Mouse (Mus musculus) erythroblast, adult 5-6 weeks (primary cell): ENCODE measurements around the gene 1700086D15Rik. TPM values are rescaled to one million over a fixed set of nuclear protein-coding genes. Genes with fewer than 3 reads are reported as not detected.

Experiments used
- ATAC-seq: replicated peaks from 2 replicates; pipeline ENCODE4 v1.8.0; 2016; ENCODE audit warnings: moderate number of reproducible peaks, mild to moderate bottlenecking, moderate TSS enrichment, inconsistent platforms; ENCODE audit not compliant: poor library complexity, low FRiP score, severe bottlenecking
- total RNA-seq, 2 experiments: library from RNA; stranded (forward) in 1 of 2; stranded (reverse) in 1 of 2; fragments of 150-400 nt in 1 of 2; fragments of 200-764, 138-1000 nt in 1 of 2; gene quantifications; 2 replicates each; pipeline versions ENCODE4 v1.2.3 to v1.2.4; 2015 to 2017; ENCODE audit warnings: low replicate concordance in 2 of 2

1700086D15Rik gene
- total RNA-seq, 2 experiments from 2014 or later = not detected

DNA sequence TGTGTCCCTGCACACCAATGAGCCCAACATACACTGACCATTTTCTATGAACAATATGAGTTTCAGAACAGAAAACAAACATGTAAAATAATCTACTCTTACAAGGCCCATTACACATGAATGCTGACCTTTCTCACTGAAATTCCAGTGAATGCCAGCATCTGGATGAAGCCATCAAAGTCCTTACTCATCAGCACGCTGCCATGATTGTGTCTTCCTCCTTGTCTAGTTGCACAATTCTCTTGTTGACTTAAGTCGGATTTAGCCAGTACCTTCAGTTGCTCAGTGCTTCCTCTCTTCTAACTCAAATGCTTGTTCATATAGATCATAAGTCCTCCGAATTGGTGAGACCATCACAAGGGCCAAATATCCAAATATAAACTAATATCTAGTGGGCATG lies 20.7 kb downstream of the 1700086D15Rik start:
- no peak for ATAC-seq

DNA sequence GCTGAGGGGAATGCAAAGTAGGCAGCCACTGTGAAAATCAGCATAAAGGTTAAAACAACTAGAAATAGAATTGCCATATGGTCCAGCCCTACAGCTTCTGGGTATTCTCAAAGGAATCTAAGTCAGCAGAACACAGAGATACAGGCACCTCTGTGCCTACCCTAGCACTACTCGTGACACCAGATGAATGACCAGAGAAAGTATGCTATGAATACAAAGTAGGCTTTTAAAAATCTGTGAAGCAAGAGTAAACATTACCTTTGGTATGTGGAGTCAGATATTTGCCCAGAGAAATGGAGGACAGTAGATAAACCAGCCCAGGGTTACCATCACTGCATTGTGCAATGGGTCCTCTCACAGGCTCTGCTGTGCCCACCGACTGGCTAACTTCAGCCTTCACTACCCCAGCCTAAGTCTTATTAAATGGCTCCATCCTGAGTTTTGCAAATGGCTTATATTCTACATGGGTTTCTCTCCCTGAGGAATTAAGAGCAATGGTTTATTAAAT lies 22.5 kb downstream of the 1700086D15Rik start:
- no peak for ATAC-seq

DNA sequence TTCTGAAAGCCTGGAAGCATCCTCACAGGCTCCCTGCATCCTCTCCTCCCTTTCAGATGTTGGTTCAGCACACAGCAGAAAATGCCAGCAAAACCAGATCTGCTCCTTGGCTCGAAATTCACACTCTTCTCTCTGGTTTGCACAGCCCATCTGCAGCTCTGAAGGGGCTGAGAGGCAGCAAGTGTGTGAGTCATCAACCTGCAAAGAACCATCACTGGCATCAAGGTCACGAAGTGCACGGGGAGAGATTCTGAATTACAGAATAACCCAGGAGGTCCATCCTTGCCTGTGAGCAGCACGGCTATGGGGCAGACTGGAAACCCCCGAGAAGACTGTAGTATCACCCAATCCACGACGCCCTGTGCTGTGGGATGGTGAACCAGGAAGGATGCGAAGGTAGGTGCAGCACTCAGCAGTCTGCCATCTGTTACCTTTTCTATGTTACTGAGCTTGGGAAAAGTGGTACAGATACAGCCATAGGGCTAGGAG lies 24.4 kb downstream of the 1700086D15Rik start:
- no peak for ATAC-seq

DNA sequence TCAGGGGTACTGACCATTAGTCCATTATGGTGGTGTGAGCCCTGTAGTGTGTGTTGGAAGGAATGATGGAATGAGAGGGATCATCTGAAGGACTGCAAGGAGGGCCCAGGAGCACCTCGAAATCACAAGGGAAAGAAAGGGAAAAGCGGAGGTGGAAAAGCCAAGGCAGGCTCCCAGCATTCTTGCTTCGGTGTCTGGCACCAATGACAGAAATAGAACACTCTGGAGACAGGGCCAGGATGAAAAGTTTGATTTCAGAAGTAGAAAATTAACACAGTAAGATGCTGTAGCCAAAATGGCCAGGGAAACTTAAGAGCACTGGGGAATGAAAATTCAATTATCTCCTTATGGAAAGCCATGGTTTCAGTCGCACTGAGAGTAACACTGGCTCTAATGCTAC lies 26.0 kb downstream of the 1700086D15Rik start:
- ATAC-seq = no peak

DNA sequence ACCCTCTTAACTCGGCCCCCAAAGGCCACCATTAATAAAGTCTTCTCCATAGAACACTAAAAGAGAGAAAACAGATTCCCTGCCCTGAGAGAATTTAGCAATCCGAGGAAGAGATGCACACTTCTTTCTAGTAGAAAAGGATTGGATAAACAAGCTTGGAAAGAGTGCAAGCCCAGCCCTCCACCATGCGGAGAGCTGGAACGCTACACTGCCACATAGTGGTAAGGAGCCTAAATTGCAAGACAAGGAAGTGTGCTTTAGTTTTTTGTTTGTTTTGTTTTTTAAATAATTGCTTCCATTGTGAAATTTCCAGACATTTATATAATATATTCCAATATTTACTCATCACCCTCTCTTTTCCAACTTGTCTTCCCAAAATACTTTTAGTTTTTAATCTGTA lies 30.6 kb downstream of the 1700086D15Rik start:
- ATAC-seq = no peak

DNA sequence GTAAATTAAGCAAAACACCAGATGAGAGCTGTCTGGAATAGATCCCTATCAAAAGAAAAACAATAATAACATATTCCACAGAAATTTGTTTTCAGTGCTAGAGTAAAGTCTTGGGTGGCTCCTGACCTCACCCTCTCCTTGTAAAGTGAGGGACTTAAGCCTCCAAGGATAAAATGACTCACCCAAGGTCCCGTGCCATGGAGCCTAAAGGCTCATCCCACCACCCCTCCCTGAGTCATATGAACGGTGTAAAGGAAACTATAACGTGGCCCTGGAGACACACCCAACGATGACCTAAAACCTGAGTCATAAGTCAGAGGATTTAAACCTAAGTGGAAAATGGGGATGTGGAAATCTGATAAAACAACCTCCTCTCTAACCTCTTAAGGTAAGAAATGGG lies 31.0 kb downstream of the 1700086D15Rik start:
- no peak for ATAC-seq

DNA sequence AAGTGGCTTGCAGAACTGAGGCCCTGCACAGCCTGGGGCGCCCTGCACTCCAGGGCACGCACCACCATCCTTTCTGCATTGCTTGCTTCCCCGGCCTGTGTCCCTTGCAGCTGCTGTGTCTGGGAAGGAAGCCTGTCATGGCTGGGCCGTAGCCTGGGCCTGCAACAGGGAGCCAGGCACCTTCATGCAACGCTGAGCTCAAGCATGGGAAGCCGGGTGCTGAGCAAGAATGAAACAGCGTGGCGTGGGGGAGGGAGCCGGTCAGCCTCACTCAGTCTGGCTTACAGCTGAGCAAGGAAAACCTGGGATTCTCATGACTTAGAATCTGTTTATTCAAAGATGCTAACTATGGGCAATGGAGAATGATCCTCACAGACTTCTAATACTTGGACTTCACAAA lies 33.1 kb downstream of the 1700086D15Rik start:
- no peak for ATAC-seq

DNA sequence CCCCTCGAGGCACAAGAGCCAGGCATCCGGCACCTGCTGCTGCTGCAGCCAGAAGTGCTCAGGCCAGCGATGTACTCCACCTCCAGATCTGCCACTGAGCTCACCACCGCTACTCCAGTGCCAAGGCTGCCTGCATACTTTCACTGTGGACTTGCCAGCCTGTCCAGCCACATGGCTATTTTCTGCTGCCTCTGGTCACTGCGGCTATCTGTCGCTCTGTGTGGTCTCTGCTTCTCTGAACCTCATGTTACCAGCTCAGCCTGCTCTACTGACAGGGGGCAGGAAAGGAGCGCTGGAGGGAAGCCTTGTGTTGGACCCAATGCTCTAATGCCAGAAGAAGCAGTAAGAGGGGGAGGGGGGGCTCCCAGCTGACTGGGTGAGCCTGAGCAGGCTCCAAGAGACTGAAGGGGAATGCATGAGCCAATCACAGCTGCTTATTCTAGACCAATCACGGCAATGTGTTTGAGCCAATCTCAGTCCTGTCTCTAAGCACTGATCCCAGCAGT lies 34.7 kb downstream of the 1700086D15Rik start:
- ATAC-seq = no peak

DNA sequence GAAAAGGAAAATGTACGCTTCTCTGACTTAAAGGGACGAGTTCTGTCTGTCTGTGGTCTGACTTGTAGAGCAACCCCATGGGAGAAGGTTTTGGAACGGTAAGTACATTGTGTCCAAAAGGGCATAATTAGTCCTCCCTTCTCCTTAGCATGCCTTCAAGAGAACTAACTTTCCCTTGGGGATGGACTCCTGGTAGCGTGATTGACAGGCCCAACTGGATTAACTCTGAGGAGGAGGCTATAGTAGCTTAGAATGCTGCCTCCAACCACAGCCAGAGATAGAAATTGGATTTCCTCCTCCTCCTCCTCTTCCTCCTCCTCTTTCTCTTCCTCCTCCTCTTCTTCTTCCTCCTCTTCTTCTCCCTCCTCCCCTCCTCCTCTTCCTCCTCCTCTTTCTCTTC lies 39.4 kb downstream of the 1700086D15Rik start:
- no peak for ATAC-seq

DNA sequence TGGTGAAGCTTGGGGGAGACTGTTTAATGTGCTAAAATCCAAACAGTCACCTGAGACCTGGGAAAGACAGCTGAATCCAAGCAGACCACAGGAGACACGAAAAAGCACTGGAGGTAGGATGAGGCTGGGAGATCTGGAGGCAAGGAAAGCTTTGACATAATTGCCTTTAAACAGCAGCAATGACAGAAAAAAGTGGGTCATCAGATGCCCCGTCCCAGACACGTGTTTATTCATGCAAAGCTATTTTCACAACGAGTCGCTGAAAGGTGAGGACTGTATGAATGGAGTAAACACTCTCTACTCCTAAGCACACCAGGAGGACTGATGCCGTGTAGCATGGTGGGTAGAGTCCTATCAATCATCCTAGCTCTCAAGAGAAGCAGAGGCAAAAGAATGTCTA lies 43.9 kb downstream of the 1700086D15Rik start:
- ATAC-seq = no peak

DNA sequence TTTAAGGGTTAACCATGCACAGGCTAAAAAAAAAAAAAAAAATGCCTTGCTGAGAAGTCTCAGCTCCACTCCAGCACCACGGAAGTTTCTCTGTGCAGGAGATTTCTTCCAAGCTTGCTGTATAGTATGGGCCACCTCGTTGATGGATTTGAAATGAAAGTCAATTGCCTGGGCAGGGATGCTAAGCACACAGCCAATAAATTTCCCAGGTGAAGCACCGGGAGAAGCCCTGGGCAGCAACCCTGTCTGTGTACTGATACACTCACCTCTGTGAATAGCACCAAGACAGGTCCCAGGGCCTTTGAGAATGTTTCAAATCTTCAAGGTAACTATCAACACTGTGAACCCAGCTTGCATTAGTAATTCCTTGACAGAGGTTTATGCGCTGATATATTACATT lies 47.6 kb downstream of the 1700086D15Rik start:
- no peak for ATAC-seq

DNA sequence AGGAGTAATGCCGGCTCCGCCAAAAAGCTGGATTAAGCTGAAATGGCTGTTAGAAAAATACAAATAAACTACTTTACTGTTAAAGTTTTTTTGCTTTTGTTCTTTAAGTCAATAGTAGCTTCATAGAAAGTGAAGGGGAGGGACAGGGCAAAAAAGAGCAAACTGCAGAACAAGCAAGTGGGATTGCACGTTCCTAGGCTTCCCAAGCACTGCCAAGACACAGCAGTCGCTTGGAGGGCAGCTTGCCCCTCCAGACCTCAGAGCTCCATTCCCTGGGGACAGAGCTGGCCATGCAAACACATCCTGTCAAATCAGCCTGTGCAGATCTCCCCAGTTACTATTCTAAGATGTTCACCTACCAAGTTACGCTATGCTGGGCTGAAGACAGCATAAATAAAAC lies 48.0 kb downstream of the 1700086D15Rik start:
- ATAC-seq = no peak

DNA sequence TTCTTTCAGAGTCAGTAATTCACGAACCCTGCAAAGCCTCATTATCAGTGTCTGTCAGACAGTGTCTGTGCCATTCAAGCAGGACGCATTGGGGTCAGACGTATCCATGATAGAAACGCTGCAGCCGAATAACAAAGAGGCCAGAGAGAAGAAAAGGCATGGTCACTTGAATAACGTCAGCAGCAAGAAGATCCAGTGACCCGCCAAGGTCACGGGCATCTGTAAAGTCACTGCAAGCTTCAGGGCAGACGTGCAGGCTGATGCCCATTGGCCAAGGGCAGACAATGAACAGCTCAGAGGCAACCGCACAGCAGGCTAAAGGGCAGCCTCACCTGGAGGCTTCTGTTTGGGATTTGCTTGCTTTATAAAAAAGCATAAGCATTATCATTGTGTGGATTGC lies 49.6 kb downstream of the 1700086D15Rik start:
- ATAC-seq = no peak

DNA sequence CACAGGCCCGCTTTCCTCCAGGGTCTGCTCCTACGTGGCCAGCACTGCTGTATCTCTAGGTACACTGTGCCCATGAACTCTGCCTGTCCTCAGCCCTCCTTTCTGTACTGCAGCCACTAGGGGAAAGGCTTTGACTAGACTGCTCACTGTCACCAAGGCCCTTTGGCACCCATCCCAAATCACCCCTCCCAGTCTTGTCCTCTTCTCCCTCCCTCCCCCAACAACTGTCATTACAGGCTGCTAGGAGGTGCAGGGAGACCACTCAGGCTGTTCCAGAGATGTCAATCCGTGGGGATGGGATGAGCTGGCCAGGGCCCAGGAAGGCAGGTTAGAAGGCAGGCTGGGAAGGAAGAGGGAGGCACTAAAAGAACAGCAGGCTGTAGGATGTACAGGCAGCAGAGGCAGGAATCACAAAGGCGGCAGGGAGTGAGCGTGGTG lies 51.9 kb downstream of the 1700086D15Rik start:
- no peak for ATAC-seq

DNA sequence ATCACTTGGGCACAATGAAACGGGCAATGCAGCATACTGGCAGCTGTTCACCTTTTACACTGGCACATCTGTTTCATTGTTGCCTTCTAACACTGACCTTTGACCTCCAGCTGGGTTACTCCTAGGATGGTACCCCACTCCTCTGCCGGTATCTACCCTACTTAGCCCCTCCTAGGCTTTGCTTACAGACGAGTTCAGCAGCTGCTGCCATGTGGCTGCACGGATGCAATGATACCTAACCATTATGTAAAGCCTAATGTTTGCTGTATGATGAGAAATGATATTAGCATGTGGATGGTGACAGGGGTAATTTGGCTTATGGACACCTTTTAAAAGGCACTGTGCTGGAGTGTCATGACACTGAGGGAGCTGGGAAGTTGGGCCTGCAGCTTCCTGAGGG lies 52.5 kb downstream of the 1700086D15Rik start:
- no peak for ATAC-seq

DNA sequence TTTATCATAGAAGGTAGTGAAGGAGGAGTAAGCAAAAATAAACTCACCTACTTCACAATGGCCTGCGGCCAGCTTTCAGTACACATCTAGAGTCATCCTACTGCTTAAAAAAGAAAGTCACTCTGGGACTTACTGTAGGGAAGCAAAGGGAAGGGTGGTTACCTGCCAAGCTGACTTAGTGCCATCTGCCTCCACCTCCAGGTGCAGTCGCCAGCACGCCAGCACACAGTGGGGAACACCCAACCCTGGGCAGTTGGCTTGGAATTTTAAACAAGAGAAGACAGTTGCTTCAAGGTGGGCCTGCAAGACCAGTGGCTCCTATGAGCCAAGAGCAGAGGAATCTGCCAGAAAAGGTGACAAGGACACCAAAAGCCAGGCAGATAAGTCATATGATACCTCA lies 55.6 kb downstream of the 1700086D15Rik start:
- ATAC-seq = no peak

Other genes starting within 250 kb of the 1700086D15Rik start
- 4.6 and 5.4 TPM in 2 replicates for gene Elac2, start 180.9 kb downstream of the 1700086D15Rik start, total RNA-seq (2015; ENCODE audit: low replicate concordance)
- 3.6 and 5.6 TPM in 2 replicates for gene Elac2, start 180.9 kb downstream of the 1700086D15Rik start, total RNA-seq (2017; ENCODE audit: low replicate concordance)
- gene Arhgap44, start 3.1 kb upstream of the 1700086D15Rik start, total RNA-seq (2015; ENCODE audit: low replicate concordance) = not detected in 2 replicates
- gene Arhgap44, start 3.1 kb upstream of the 1700086D15Rik start, total RNA-seq (2017; ENCODE audit: low replicate concordance) = not detected in 2 replicates
- gene Myocd, start 110.1 kb upstream of the 1700086D15Rik start, total RNA-seq (2015; ENCODE audit: low replicate concordance) = not detected in 2 replicates
- not detected in 2 replicates for gene Myocd, start 110.1 kb upstream of the 1700086D15Rik start, total RNA-seq (2017; ENCODE audit: low replicate concordance)